Mouse (Mus musculus) small intestine, adult 2 months (tissue): ENCODE data around the gene Prok1.

Experiments
- CTCF ChIP-seq: fragments of 200-500 bp; IDR thresholded peaks from 2 replicates; pipeline ENCODE4 v1.5.1; 2012; ENCODE audit warnings: low read depth, mild to moderate bottlenecking, control low read depth, inconsistent platforms, low read length, moderate library complexity, mixed read lengths; ENCODE audit not compliant: insufficient replicate concordance, insufficient read length; ENCODE audit errors: extremely low read depth
- POLR2A ChIP-seq: fragments of 200-500 bp; IDR thresholded peaks from 2 replicates; pipeline ENCODE4 v1.6.1; 2012; ENCODE audit warnings: low read depth, mild to moderate bottlenecking, control low read depth, inconsistent platforms, low read length, moderate library complexity

- 0 out of 2 replicates have a peak, but pooled peaks have one; percentile 17 for TF ChIP-seq CTCF
- no peak for TF ChIP-seq POLR2A
Measured at GRCm38 (mm10) chr3:107233351-107233813, 6.1 kb downstream of the Prok1 start.
